Mouse (Mus musculus) thymus, adult 2 months (tissue): ENCODE measurements around the gene 9130230L23Rik.

Experiments used
- CTCF ChIP-seq: fragments of 200-500 bp; IDR thresholded peaks from 2 replicates; pipeline ENCODE4 v1.5.1; 2012; ENCODE audit warnings: mild to moderate bottlenecking, control low read depth, low read length, moderate library complexity, borderline replicate concordance; ENCODE audit not compliant: control insufficient read depth, poor library complexity, insufficient read depth; ENCODE audit errors: extremely low read depth
- POLR2A ChIP-seq: fragments of 200-500 bp; IDR thresholded peaks from 2 replicates; pipeline ENCODE4 v1.6.1; 2012; ENCODE audit warnings: mild to moderate bottlenecking, low read length, control low read depth, moderate library complexity; ENCODE audit not compliant: control insufficient read depth, poor library complexity, insufficient read depth; ENCODE audit errors: extremely low read depth

GRCm38 (mm10) chr5:65933764-65934163 is 70.3 kb downstream of the 9130230L23Rik start:
- TF ChIP-seq CTCF (no peak), POLR2A (no peak)
